Mouse (Mus musculus) common myeloid progenitor, adult 5-6 weeks (primary cell): ENCODE measurements around the gene Apoc3. TPM values are rescaled to one million over a fixed set of nuclear protein-coding genes. Genes with fewer than 3 reads are reported as not detected.
A peak's percentile ranks its signal among the peaks of the same experiment; 100 is the strongest.

Experiments
- ATAC-seq: replicated peaks from 2 replicates; pipeline ENCODE4 v1.8.0; 2016; ENCODE audit warnings: low read depth, mild to moderate bottlenecking, moderate TSS enrichment, inconsistent platforms; ENCODE audit not compliant: poor library complexity, severe bottlenecking
- total RNA-seq: library from RNA; stranded (forward); fragments of 200-1000, 187-1606 nt; gene quantifications from 2 replicates; pipeline ENCODE4 v1.2.3, GENCODE M21; 2017

The Apoc3 gene
- not detected in 2 replicates for total RNA-seq

GRCm38 (mm10) chr9:46235596-46235648 is at the start of gene Apoc3:
TSS of gene Apoc3 (minus strand) at chr9:46235636.
- ATAC-seq: no peak

DNA sequence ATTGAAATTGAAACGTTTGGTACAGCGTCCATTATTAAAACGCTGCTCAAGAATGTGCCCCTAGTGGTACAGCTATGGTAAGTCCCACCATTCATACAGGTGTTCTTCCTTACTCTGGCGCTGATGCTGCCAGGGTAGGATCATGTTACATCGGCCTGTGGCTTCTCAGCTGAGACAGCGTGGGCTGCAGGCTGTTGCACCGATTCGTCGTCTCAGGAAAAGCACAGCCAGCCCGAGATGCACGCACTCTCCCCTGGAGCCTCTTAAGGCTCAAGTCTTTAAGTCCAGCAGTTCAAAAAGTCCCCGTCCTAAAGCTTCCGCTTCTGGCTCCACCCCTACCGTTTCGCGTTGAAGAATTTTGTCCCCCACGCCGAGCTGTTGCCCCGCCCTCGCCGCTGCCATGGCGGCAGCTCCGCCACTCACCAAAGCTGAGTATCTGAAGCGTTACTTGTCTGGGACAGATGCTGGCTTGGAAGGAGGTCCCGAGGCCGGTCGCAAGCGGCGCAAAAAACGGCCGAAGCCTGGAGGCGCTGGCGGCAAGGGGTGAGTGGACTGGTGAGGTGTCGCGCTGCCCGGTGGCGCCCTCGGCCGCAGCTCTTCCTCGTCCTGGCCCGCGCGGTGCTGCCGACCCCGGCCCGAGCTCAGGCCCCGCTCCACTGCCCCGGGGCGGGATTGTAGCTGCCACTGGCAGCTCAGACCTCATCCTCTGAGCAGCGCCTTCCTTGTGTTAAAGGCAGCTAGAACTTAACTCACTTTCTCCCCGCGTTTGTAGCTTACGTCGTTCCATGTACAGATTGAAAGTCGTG is 47.4 kb upstream of the Apoc3 start, which contains the start of gene Bud13:
TSS of gene Bud13 (plus strand) at position 378 of the 806 bp plus-strand sequence.
- ATAC-seq: peak; percentile 97

DNA sequence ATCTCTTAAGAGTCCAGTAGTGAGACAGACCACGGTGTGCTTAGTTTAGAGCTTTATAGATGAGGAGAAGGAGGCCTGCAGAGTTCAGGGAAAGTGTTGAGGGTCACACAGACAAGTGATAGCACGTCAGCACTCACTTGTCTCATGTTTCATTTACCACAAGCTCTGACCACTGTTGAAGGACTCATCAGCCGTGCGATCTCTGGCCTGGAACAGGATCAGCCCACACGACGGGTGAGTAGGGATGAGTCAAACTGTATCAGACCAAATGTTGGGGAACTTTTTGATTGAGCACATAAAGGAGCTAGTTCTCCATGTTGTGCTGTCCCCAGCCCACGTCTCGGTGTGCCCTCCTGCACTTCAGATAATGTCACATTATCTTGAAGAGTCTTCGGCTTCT is 39.1 kb upstream of the Apoc3 start:
- ATAC-seq: no peak

DNA sequence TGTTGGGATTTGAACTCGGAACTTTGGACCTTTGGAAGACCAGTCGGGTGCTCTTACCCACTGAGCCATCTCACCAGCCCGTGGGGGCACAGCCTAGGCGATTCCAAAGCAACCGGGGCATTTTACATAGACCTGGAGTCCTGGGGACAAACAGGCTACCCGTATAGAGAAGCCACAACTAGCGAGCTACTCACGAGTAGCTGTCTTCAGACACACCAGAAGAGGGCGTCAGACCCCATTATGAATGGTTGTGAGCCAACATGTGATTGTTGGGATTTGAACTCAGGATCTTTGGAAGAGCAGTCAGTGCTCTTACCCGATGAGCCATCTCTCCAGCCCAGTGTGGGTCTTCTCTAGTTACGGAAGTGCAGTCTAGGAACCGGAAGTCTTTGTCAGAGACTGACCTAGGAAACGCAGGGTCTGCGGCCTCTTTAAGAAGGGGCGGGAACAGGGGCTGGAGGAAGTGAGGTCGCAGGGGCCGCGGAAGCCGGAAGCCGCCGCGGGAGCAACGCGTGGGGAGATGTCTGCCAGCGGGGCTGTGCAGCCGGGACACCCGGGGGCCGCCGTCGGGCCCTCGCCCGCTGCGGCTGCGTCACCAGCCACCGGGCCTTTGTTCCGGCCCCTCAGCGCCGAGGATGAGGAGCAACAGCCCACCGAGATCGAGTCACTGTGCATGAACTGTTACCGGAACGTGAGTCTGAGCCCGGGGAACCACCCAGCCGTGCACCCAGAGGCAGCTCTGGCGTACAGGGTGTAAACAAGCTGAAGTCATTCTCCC is 37.4 kb upstream of the Apoc3 start, which contains the start of gene Zpr1:
TSS of gene Zpr1 (plus strand) at position 388 of the 778 bp plus-strand sequence.
- peak; percentile 89 for ATAC-seq

DNA sequence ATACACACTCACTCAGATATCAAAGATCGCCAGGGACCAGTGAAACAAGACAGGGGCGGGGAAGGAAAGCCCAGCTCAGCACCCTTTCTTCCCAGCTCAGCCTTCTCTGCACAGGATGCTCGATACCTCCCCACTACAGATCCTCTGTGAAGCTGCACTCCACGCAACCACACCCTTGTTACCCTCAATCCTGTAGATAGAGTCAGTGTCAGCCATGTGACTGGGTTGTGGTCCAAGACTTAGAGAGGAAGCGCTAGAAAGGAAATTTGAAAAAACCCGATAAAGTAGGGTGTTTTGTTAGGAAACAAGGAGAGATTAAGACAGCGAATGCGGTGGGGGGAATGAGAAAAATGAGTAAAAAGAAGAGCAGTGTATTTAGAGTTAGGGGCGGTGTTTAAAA is 36.6 kb upstream of the Apoc3 start:
- peak; percentile 73 for ATAC-seq

DNA sequence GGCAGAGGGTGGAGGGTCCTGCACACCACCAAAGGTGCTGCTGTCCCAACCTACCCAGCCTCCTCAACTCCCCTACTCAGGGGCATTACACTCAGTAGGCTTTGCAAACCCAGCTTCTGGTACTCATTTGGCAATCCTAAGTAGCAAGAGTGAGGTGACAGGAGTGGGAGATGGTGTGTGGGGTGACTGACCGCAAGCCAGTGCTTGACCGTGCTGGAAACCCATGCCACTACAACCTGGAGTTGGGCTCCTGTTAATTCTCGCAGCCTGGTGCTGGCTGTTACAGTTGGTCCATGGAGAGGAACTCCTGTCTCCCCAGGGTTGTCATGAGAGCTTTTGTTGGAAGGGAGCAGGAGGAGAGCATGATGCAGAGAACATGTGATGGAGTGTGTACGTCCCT is 35.3 kb upstream of the Apoc3 start:
- ATAC-seq: no peak

DNA sequence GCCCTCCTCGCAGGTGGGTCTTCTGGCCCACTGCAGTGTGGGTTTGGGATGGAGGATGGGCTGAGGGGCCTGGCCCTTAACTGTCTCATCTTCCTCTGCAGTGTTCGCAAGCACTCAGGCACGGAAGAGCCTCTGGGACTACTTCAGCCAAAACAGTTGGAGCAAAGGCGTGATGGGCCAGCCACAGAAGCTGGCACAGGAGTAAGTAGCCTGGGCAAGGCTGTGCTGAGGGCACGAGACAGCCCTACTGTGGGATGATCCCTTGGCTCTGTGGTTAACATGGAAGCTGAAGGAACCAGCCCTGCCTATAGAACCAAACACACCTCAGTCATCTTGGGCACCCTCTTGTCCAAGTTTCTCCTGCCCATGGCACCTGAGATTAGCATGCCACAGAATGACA is 33.7 kb upstream of the Apoc3 start:
- ATAC-seq: no peak

GRCm38 (mm10) chr9:46268343-46268873 is 33.0 kb upstream of the Apoc3 start, which contains the start of gene Apoa5:
TSS of gene Apoa5 (plus strand) at chr9:46268633.
- ATAC-seq: no peak

DNA sequence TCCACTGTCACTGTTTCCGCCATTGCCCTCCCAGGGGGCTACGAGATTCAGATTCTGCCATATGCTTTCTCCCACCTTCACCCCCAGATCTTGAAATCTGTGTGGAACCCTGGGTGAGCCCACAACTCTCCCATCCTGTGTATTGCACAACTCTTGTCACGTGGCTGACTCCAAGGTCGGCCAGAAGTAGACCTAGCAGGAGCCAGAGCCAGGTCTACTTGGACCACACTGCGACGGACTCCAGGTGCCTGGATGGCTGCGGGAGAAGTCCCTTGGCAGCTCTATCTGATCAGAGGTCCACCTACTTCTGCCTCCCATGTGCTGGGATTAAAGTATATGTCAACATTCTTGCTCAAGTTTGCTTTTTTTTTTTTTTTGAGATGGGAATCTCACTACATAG is 25.7 kb upstream of the Apoc3 start:
- no peak for ATAC-seq

DNA sequence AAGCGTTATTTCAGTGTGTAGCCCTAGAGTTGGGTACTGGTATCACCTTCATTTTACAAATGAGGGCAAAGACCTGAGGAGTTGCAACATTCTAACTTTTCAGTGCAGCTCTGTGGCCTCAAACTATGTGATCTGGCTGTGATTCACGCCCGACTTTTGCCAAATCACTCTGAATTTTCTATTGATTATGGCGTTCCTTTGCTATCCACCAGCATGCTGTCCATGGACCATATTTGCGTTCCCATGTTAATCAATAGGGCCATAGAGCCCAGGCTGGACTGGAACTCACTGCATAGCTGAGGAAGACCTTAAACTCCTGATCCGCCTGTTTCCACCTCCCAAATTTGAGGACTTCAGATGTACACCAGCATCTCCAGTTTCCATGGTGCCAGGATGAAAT is 23.7 kb upstream of the Apoc3 start:
- no peak for ATAC-seq

- ATAC-seq: peak; percentile 83
These were observed 22.1 kb upstream of the Apoc3 start for GRCm38 (mm10) chr9:46257546-46257945.

- ATAC-seq: no peak
These were observed 21.4 kb upstream of the Apoc3 start for GRCm38 (mm10) chr9:46256658-46257385.

GRCm38 (mm10) chr9:46256177-46256576 is 20.7 kb upstream of the Apoc3 start:
- ATAC-seq: no peak

DNA sequence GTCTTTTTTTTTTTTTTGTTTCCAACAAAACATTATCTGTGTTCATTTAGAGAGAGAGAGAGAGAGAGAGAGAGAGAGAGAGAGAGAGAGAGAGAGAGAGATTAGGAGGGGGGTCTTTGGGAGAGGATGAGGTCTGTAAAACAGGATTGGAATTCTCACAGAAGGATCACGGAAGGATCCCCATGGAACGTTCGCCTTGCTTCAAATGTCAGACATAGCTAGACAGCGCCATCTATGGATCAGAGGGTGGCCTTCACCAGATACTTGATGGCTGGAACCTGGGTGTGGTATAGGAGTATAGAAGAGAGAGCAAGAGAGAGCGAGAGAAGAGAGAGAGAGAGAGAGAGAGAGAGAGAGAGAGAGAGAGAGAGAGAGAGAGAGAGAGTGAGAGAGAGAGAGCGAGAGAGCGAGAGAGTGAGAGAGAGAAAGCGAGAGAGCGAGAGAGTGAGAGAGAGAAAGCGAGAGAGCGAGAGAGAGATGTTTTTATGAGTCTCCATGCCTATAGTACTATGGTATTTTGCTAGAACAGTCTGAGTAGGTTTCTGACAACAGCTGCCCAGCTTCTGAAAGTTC is 11.4 kb upstream of the Apoc3 start:
- ATAC-seq: peak; percentile 93

GRCm38 (mm10) chr9:46243584-46243983 is 8.1 kb upstream of the Apoc3 start:
- no peak for ATAC-seq

DNA sequence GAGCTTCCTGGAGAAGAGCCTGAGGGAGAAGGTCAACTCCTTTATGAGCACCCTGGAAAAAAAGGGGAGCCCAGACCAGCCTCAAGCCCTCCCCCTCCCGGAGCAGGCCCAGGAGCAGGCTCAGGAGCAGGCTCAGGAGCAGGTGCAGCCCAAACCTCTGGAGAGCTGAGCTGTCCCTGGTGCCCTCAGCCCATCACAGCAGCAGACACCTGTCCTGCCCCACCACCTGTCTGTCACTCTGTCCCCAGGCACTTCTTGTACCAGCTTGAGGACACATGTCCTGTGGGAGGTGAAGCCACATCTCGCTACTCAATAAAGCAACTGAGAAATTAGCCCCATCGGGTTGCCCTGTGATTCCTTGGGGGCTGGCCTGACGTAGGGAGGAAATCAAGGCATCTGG is 7.7 kb upstream of the Apoc3 start:
- no peak for ATAC-seq

- no peak for ATAC-seq
These were observed 6.4 kb upstream of the Apoc3 start for GRCm38 (mm10) chr9:46241818-46242217.

DNA sequence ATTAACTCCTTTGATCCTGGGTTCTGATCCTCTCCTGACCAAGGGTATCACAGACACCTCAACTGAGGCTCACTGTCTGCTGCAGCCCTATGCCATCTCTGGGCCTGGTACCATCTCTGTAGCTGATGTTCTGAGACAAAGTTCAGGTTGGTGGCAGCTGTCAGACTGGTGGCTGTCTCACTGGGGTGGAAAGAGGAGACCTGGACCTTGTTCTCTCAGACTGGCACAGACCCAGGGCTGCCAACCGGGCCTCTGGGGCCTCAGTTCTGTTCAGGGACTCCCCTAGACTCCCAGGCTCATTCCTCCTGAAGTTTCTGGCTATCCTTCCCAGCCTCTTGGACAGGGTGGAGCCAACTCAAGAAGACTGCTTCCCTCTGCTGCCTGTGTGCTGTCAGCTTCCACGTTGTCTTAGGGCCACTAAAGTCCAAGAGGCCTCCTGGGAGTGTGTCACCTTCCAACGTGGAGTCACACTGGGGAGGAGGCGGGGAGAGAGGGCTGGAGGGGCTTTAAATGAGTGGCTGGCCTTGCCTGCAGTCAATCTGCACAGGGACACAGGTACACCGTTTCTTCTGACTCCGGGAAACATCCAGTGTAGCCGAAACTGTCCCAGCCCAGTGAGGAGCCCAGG is 5.2 kb upstream of the Apoc3 start, which contains the start of gene Apoa4:
TSS of gene Apoa4 (plus strand) at position 171 of the 628 bp plus-strand sequence.
- no peak for ATAC-seq

DNA sequence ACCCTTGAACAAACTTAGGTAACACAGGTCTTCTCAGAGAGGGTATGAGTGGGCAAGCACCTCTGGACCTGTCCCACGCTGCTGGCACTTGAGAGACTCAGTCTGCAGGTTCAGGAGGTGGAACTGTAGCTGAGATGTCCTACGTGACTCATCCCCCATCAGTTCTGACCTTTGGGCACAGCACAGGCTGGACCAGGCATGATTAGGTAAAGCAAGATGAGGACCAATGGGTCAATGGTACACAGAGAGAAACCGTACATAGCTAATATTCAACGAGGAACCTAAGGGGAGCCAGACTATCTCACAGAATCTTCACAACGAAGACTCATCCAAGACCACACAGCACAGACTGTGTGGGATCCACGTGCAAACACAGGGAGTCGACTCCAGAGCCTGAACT is 3.4 kb upstream of the Apoc3 start:
- ATAC-seq: no peak

- no peak for ATAC-seq
These were observed 213 bp upstream of the Apoc3 start for GRCm38 (mm10) chr9:46235649-46236048.
